Mouse (Mus musculus) frontal cortex, postnatal 10 days (tissue): ENCODE results near the gene Prl3d3.
"Not testable (repeated sequence)": the region's sequence is repeated elsewhere in the genome, so short reads cannot be mapped to it uniquely, and the experiment has no call there.

Source experiments
- DNase-seq, 2 experiments: peaks; one replicate each; pipeline ENCODE4 v3.0.0; 2022; ENCODE audit warnings: low spot score in 2 of 2, mixed read lengths in 1 of 2

The Prl3d3 gene

GRCm38 (mm10) chr13:27156490-27156889, at the start of gene Prl3d3:
Gene Prl3d3 (plus strand): TSS chr13:27156790.
- DNase-seq, result not testable (repeated sequence)

- not testable (repeated sequence) for DNase-seq
These were observed 35.2 kb upstream of the Prl3d3 start, which contains the start of gene Prl3d2 for GRCm38 (mm10) chr13:27121398-27121797. Gene Prl3d2 (plus strand): TSS chr13:27121698.

GRCm38 (mm10) chr13:27148264-27148663, 8.3 kb upstream of the Prl3d3 start:
- DNase-seq, result no peak

- no peak for DNase-seq
These were observed 39.8 kb downstream of the Prl3d3 start, which contains the start of gene Prl3c1 for GRCm38 (mm10) chr13:27196359-27196758. Gene Prl3c1 (plus strand): TSS chr13:27196659.
